Mouse (Mus musculus) frontal cortex, postnatal 14 days (tissue): ENCODE data around the gene Zcchc24.

ENCODE experiments used
- DNase-seq, 2 experiments: peaks; one replicate each; pipeline ENCODE4 v3.0.0; 2022; ENCODE audit warnings: low spot score in 2 of 2

Gene Zcchc24

GRCm38 (mm10) chr14:25718471-25718870 is 50.4 kb downstream of the Zcchc24 start:
- DNase-seq = no peak

GRCm38 (mm10) chr14:25717718-25718117 is 51.1 kb downstream of the Zcchc24 start:
- DNase-seq = no peak

GRCm38 (mm10) chr14:25716528-25716927 is 52.3 kb downstream of the Zcchc24 start:
- no peak for DNase-seq

- DNase-seq = no peak
Measured at GRCm38 (mm10) chr14:25713443-25713842, 55.4 kb downstream of the Zcchc24 start.

- no peak for DNase-seq
Measured at GRCm38 (mm10) chr14:25711602-25712001, 57.2 kb downstream of the Zcchc24 start.

GRCm38 (mm10) chr14:25711177-25711576 is 57.7 kb downstream of the Zcchc24 start:
- DNase-seq = no peak

- no peak for DNase-seq
Measured at GRCm38 (mm10) chr14:25710681-25711080, 58.2 kb downstream of the Zcchc24 start.

GRCm38 (mm10) chr14:25710073-25710472 is 58.8 kb downstream of the Zcchc24 start:
- no peak for DNase-seq

GRCm38 (mm10) chr14:25708917-25709316 is 59.9 kb downstream of the Zcchc24 start:
- no peak for DNase-seq

- no peak for DNase-seq
Measured at GRCm38 (mm10) chr14:25708451-25708850, 60.4 kb downstream of the Zcchc24 start.

GRCm38 (mm10) chr14:25707691-25708181 is 61.1 kb downstream of the Zcchc24 start:
- DNase-seq = peak in 1 of 2 experiments; percentile 68

GRCm38 (mm10) chr14:25701986-25702385 is 66.9 kb downstream of the Zcchc24 start:
- DNase-seq = no peak

GRCm38 (mm10) chr14:25696356-25696755 is 72.5 kb downstream of the Zcchc24 start:
- DNase-seq = no peak

- no peak for DNase-seq
Measured at GRCm38 (mm10) chr14:25695059-25695458, 73.8 kb downstream of the Zcchc24 start.

GRCm38 (mm10) chr14:25694569-25694897 is 74.3 kb downstream of the Zcchc24 start:
- DNase-seq = no peak

- peak; percentile 86 to 96 for DNase-seq
Measured at GRCm38 (mm10) chr14:25693888-25694568, 74.8 kb downstream of the Zcchc24 start, which contains the start of gene Ppif. Gene Ppif, plus strand, starts transcription at chr14:25694154.

- DNase-seq = no peak
Measured at GRCm38 (mm10) chr14:25693271-25693887, 75.5 kb downstream of the Zcchc24 start.

GRCm38 (mm10) chr14:25686983-25687901 is 81.6 kb downstream of the Zcchc24 start:
- no peak for DNase-seq

GRCm38 (mm10) chr14:25686216-25686945 is 82.5 kb downstream of the Zcchc24 start:
- DNase-seq = no peak

- DNase-seq = no peak
Measured at GRCm38 (mm10) chr14:25682020-25682419, 86.8 kb downstream of the Zcchc24 start.

GRCm38 (mm10) chr14:25679625-25680024 is 89.2 kb downstream of the Zcchc24 start:
- no peak for DNase-seq

- no peak for DNase-seq
Measured at GRCm38 (mm10) chr14:25667587-25667986, 101.3 kb downstream of the Zcchc24 start.
